Mouse (Mus musculus): Measurements from ENCODE around the gene Rictor. TPM values are rescaled to one million over a fixed set of nuclear protein-coding genes. Genes with fewer than 3 reads are reported as not detected.

Rictor gene
- polyA plus RNA-seq, 1 experiment from 2014 or later = 57.3 TPM

DNA sequence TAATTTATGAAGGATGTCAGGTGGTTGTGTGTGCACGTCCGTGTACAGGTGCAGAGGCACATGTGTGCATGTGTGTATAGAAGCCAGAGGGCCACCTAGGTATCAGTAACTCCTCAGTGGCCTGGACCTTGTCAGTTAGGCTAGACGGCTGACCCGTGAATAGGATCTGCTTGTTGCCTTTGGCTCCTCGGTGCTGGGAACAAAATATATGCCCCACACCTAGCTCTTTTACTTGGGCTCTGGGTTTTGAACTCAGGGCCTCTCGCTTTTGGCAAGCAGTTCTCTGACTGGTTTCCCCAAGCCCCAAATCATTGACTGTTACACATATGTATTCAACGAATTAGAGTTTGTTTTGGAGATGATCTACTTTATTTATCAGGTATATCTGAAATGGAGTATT is 3.0 kb downstream of the Rictor start:
- 86% methylated on average over 7 of the region's 7 CpGs for WGBS
- no peak for ATAC-seq (ENCODE audit: low FRiP score)
- Histone ChIP-seq H3K36me3 (no peaks in the 10 kb centered on the region), H3K9me3 (replicated peaks) (no peaks in the 10 kb centered on the region), H3K4me3 (no peak overlapping the region), H3K9ac (no peak overlapping the region), H3K27ac (no peak overlapping the region), H3K27me3 (no peaks in the 10 kb centered on the region), H3K4me2 (replicated peaks) (no peak overlapping the region), H3K4me1 (peaks cover 32% of the 10 kb centered on the region)

DNA sequence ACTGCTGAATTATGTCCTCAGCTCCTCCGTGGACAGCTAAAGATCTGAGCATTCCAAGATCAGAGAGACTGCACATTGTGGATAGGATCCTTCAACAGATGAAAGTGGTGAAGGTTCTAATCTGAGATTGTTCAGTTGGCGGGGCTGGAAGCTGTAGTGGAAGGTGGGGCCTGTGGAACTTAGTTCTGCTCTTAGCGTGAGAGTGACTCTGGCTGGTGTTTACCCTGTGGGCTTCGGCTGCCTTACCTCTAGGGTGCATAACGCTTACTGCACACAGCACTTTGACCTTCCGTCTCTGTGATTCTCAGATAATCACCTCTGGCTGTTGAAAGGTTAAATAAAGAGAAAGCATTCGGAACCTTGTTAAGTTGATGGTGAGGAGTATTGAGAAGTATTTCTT is 6.6 kb downstream of the Rictor start:
- H3K4me3 ChIP-seq = no peak overlapping the region
- peaks cover 27% of the 10 kb centered on the region for H3K4me1 ChIP-seq
- peaks cover 4% of the 10 kb centered on the region for H3K36me3 ChIP-seq
- no peaks in the 10 kb centered on the region for H3K9me3 ChIP-seq (replicated peaks)
- H3K4me2 ChIP-seq (replicated peaks) = no peak overlapping the region
- no peaks in the 10 kb centered on the region for H3K27me3 ChIP-seq
- 66% methylated on average over 7 of the region's 7 CpGs for WGBS
- no peak overlapping the region for H3K9ac ChIP-seq
- no peak for ATAC-seq (ENCODE audit: low FRiP score)
- H3K27ac ChIP-seq = no peak overlapping the region

DNA sequence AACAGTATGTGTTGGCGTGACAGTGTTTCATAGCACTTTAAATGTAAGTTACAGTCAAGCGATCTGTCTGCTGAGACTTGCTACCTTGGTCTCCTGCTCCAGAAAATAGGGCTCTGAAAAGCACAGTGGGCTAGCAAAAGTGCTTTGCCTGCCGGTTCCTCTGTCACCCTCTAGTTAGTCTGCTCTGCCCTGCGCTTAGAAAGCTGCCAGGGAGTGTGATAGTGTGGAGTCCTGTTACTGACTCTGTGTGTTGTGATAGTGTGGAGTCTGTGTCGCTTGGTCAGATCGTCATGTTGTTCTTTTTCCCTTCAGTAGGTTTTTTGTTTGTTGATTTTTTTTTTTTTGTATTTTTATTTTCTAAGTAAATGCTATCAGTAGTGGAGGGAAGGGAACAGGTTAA is 7.1 kb downstream of the Rictor start:
- Histone ChIP-seq H3K4me3 (no peak overlapping the region), H3K9me3 (replicated peaks) (0 out of 2 replicates have a peak, but pooled peaks cover 3% of the 10 kb centered on the region), H3K4me2 (replicated peaks) (no peak overlapping the region), H3K9ac (no peak overlapping the region), H3K4me1 (peaks cover 23% of the 10 kb centered on the region), H3K27ac (no peak overlapping the region), H3K27me3 (no peaks in the 10 kb centered on the region), H3K36me3 (peaks cover 8% of the 10 kb centered on the region)
- WGBS = 74% methylated on average over 6 of the region's 6 CpGs
- no peak for ATAC-seq (ENCODE audit: low FRiP score)

DNA sequence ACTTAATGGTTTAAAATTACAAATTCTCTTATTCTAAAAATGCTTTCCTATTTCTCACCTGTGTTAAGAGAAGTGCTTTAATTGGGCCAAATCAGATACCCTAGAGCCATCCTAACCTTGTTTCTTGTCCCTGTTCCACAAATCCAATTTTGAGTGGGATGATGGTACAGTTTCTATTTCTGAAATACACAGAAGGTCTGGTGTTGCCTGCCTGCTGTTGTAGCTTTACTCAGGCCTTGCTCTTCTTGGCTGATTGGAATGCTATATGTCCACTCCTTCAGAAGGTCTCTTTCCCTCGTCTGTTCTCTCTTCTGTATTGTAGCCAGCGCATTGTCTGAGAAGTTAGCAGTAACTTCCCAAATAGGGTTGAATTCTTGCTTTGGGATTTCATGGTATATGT is 13.2 kb downstream of the Rictor start:
- H3K27me3 ChIP-seq = no peaks in the 10 kb centered on the region
- H3K36me3 ChIP-seq = peaks cover 10% of the 10 kb centered on the region
- H3K4me3 ChIP-seq = no peak overlapping the region
- no peaks in the 10 kb centered on the region for H3K4me1 ChIP-seq
- no peak overlapping the region for H3K4me2 ChIP-seq (replicated peaks)
- H3K9ac ChIP-seq = no peak overlapping the region
- WGBS = 88% methylated on average over 2 of the region's 2 CpGs
- no peak overlapping the region for H3K27ac ChIP-seq
- ATAC-seq (ENCODE audit: low FRiP score) = no peak
- 0 out of 2 replicates have a peak, but pooled peaks cover 3% of the 10 kb centered on the region for H3K9me3 ChIP-seq (replicated peaks)

DNA sequence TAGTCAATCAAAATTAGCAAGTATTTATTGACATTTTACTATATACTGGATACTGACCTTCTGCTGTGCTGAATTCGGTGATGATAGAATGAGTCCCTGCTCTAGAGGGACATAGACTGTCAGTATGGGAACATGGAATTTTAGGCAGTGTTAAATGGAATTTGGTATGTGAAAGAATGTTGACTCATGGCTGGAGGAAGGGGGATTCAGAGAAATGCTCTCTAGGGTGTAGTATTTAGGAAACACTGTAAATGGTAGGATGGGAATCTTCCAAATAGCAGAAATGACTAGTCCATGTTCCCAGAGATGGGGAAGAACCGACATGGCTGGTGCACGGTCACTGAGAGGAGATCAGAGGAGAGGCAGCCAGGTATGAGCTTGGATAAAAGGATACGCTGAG is 13.6 kb downstream of the Rictor start:
- Histone ChIP-seq H3K36me3 (peaks cover 10% of the 10 kb centered on the region), H3K9ac (no peak overlapping the region), H3K4me3 (no peak overlapping the region), H3K4me2 (replicated peaks) (no peak overlapping the region), H3K27ac (no peak overlapping the region), H3K9me3 (replicated peaks) (0 out of 2 replicates have a peak, but pooled peaks cover 3% of the 10 kb centered on the region), H3K4me1 (no peaks in the 10 kb centered on the region), H3K27me3 (no peaks in the 10 kb centered on the region)
- 91% methylated on average over 4 of the region's 4 CpGs for WGBS
- no peak for ATAC-seq (ENCODE audit: low FRiP score)

DNA sequence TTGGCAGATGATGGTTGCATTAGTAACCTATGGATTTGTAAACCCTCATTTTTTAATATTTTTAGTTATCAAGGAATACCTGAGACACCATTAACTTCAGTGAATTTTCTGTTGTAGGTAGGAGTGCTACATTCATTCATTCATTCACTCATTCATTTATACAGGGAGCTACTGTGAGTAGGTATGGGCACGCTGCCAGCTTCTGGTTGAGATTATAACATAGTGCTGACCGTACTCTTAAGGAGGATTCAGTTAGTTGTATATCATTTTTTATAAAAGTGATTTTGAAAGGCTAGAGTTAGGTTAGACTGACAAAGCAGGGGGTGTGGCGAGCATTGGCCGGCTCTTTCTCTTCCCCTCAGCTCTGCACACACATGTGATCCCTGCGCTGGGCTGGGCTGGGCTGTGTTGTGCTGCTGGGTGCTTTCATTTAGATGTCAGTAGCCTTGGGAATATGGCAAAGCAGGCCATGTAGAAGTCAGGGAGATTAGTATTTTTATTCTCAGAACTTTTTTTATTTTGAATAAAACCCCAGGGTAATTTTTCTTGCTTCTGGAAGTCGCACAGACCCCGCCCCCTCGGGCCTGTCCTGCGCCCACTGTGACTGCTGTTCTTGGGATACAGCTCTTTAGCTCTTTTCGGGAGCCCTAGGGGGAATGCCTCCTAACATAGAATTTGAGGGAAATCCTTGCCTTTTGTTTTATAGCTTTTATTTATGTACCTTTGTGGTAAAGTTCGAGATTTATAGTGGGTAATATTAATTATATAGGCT is 14.4 kb downstream of the Rictor start:
- Histone ChIP-seq H3K9ac (no peak overlapping the region), H3K27ac (no peak overlapping the region), H3K4me1 (no peaks in the 10 kb centered on the region), H3K9me3 (replicated peaks) (0 out of 2 replicates have a peak, but pooled peaks cover 3% of the 10 kb centered on the region), H3K27me3 (no peaks in the 10 kb centered on the region), H3K4me2 (replicated peaks) (no peak overlapping the region), H3K4me3 (no peak overlapping the region), H3K36me3 (peaks cover 10% of the 10 kb centered on the region)
- no peak for ATAC-seq (ENCODE audit: low FRiP score)
- 89% methylated on average over 11 of the region's 11 CpGs for WGBS

DNA sequence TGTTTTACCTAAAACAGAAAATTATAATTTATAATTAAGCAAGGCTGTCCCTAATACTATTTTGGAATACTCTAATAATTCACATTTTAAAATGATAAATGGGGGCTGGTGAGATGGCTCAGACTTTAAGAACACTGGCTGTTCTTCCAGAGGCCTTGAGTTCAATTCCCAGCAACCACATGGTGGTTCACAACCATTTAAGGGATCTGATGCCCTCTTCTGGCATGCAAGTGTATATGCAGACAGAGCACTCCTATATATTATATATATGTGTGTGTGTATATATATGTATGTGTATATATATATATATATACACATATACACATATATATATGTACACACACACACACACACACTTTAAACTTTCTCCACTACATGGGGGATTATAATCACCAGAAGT is 15.2 kb downstream of the Rictor start:
- ATAC-seq (ENCODE audit: low FRiP score) = no peak
- H3K36me3 ChIP-seq = peaks cover 10% of the 10 kb centered on the region

DNA sequence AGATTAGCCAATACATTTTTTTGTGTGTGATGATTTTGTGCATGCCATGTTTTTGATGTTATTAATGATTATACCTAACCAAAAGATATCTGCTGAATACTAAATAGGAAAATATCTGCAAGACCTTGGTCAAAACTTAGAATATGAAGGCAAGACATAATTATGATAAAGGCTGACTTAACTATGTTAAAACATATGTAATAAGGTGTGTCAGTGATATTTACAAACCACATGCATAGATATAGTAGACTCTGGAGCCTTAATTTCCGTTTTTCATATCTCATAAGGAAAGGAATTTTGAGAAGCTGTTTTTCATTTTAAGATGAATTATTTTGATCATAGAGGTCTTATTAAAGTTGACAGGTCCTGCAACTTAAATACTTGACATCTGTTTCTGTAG is 16.3 kb downstream of the Rictor start:
- Histone ChIP-seq H3K27ac (no peak overlapping the region), H3K4me1 (no peaks in the 10 kb centered on the region), H3K9me3 (replicated peaks) (0 out of 2 replicates have a peak, but pooled peaks cover 3% of the 10 kb centered on the region), H3K4me2 (replicated peaks) (no peak overlapping the region), H3K9ac (no peak overlapping the region), H3K27me3 (no peaks in the 10 kb centered on the region), H3K4me3 (no peak overlapping the region), H3K36me3 (peaks cover 10% of the 10 kb centered on the region)
- ATAC-seq (ENCODE audit: low FRiP score) = no peak
- 74% methylated on average over 1 of the region's 1 CpGs for WGBS

More for the DNA sequence above, 15.2 kb downstream of the Rictor start:
- H3K4me3 ChIP-seq = no peak overlapping the region
- H3K9ac ChIP-seq = no peak overlapping the region
- no peaks in the 10 kb centered on the region for H3K4me1 ChIP-seq
- H3K4me2 ChIP-seq (replicated peaks) = no peak overlapping the region
- H3K27ac ChIP-seq = no peak overlapping the region
- no peaks in the 10 kb centered on the region for H3K27me3 ChIP-seq
- H3K9me3 ChIP-seq (replicated peaks) = 0 out of 2 replicates have a peak, but pooled peaks cover 3% of the 10 kb centered on the region

DNA sequence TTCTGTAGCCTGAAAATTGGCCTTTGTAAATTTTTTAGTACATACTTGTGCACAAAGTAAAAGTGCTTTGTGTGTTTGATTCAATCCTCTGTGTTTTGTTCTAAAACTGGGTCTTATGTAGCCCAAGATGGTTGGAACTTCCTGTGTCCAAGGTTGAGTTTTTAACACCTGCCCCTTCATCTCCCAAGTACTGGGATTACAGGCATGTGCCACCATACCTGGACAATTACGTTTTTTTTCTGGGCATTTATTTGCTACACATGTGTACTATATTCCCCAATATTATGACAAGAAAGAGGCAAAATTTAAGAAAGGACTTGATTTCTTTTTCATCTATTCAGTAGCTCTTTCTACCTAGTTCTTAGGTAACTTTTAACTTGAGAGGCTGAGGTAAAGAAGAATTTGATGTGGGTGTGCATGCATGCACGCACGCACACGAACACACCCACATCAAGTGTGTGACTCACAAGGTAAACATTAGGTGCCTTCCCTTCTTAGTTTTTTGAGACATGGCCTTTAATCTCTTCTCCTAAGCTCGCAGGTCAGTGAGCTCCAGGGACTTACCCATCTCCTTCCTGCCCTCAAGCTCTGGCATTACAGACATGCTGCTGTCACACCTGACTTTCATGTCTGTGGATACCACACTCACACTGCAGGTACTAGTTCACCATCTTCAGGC is 18.1 kb downstream of the Rictor start:
- H3K4me3 ChIP-seq = no peak overlapping the region
- no peaks in the 10 kb centered on the region for H3K27me3 ChIP-seq
- WGBS = 90% methylated on average over 5 of the region's 5 CpGs
- H3K9me3 ChIP-seq (replicated peaks) = no peaks in the 10 kb centered on the region
- H3K9ac ChIP-seq = no peak overlapping the region
- no peaks in the 10 kb centered on the region for H3K36me3 ChIP-seq
- H3K4me2 ChIP-seq (replicated peaks) = no peak overlapping the region
- no peak overlapping the region for H3K27ac ChIP-seq
- ATAC-seq (ENCODE audit: low FRiP score) = no peak
- no peaks in the 10 kb centered on the region for H3K4me1 ChIP-seq

DNA sequence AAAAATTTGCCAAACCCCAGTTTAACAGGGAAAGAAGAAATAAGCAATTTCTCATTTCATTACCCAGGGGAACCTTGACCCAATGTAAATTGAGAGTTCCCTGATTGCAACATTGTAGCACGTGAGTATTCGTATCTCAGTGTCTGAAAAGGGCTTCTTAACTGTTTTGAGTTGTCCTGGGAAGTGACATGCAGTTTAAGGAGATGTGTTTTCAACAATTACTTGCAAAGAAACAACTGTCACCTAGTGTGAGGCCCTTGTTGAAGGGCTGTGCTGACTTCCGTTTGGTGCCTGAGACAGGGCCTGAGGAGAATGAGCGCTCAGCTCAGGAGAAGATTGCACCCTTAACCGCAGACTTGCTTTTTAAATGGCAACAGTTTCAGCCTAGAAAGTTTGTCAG is 24.9 kb downstream of the Rictor start:
- Histone ChIP-seq H3K4me2 (replicated peaks) (no peak overlapping the region), H3K9me3 (replicated peaks) (no peaks in the 10 kb centered on the region), H3K4me1 (no peaks in the 10 kb centered on the region; the same call in 1 of the 2 replicates), H3K27ac (no peak overlapping the region), H3K36me3 (no peaks in the 10 kb centered on the region), H3K4me3 (no peak overlapping the region), H3K27me3 (no peaks in the 10 kb centered on the region), H3K9ac (no peak overlapping the region)
- no peak for ATAC-seq (ENCODE audit: low FRiP score)
- WGBS = 75% methylated on average over 5 of the region's 5 CpGs

DNA sequence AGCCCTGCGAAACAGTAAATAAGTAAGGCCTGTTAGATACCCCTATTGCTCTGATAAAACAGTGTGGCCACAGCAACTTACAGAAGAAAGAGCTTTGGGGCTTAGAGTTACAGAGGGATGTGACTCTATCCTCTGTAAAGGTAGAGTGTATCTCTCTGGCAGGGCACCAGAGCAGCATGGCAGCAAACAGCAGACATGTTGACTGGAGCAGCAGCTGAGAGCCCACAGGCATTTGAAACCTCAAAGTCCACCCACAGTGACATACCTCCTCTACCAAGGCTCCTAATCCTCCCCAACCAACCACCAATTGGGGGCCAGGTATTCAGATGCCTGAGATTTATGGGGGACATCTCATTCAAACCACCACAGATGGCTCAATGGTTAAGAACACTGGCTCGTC is 31.0 kb downstream of the Rictor start:
- Histone ChIP-seq H3K27ac (no peak overlapping the region), H3K36me3 (peaks cover 10% of the 10 kb centered on the region; the same call in 1 of the 2 replicates), H3K4me2 (replicated peaks) (no peak overlapping the region), H3K27me3 (no peaks in the 10 kb centered on the region), H3K4me3 (no peak overlapping the region), H3K9ac (no peak overlapping the region), H3K4me1 (no peaks in the 10 kb centered on the region), H3K9me3 (replicated peaks) (no peaks in the 10 kb centered on the region)
- WGBS = 93% methylated on average over 2 of the region's 2 CpGs
- ATAC-seq (ENCODE audit: low FRiP score) = no peak

DNA sequence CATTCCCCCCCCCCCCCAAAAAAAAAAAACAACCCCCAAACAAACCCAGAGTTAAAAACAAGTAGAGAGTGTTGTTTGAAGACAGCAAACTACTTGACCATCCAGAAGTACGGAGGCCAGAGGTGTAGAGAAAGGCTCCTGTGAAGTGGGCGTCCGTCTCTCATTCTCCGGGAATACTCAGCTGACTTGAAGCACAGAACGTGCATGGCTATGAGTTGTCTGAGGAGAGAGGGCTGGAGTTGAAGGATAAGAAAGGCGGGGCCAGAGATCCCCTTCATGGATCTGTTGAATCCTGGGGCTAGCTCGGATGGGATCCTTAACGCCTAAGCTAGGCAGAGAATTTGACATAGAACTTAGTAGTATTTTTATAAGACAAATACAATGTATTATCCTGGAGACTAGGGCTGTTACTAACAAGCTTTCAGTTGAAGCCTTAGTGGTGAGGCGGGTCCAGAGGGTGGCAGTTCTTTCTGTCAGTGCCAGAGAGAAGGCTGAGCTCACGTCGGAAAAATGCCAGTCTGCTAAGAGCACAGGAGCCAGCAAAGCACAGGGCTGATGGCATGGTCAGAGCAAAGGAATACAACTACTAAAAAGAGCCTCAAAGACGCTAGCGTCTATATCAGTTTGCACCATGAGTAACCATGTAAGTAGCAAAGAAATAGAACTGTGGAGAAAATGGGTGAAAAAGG is 34.3 kb downstream of the Rictor start:
- H3K27me3 ChIP-seq = no peaks in the 10 kb centered on the region
- WGBS = 81% methylated on average over 13 of the region's 13 CpGs
- H3K27ac ChIP-seq = no peak overlapping the region
- peaks cover 15% of the 10 kb centered on the region; the same call in 1 of the 2 replicates for H3K36me3 ChIP-seq
- H3K4me2 ChIP-seq (replicated peaks) = no peak overlapping the region
- no peak overlapping the region for H3K9ac ChIP-seq
- no peak for ATAC-seq (ENCODE audit: low FRiP score)
- no peaks in the 10 kb centered on the region for H3K9me3 ChIP-seq (replicated peaks)
- H3K4me3 ChIP-seq = no peak overlapping the region
- no peaks in the 10 kb centered on the region for H3K4me1 ChIP-seq
